Mouse (Mus musculus): ENCODE data around the gene Asphd1.

GRCm38 (mm10) chr7:126967361-126967760 lies 18.0 kb upstream of the Asphd1 start:
- TF ChIP-seq CTCF (IDR thresholded peaks at IDR 0.05; ENCODE audit: control insufficient read depth, insufficient read depth, insufficient read length) (no peak), MYOD1 (IDR thresholded peaks at IDR 0.05; ENCODE audit: control insufficient read depth, insufficient read length, low read depth) (no peak), USF1 (IDR thresholded peaks at IDR 0.05; ENCODE audit: low read depth) (no peak)

Data from C2C12 (cell line).